Mouse (Mus musculus): Measurements from ENCODE around the gene Slc37a1. TPM values are rescaled to one million over a fixed set of nuclear protein-coding genes. Genes with fewer than 3 reads are reported as not detected.

Slc37a1 gene
- polyA plus RNA-seq, 1 experiment from 2014 or later: 2.4 TPM

GRCm38 (mm10) chr17:31280269-31280668 is 6.3 kb upstream of the Slc37a1 start:
- Histone ChIP-seq H3K4me3 (ENCODE audit: low read depth, low read length) (no peak overlapping the region), H3K9me3 (replicated peaks; ENCODE audit: control insufficient read depth, low read length) (no peaks in the 10 kb centered on the region), H3K27me3 (ENCODE audit: control insufficient read depth, insufficient read depth, low read depth, low read length) (no peaks in the 10 kb centered on the region), H3K36me3 (ENCODE audit: control insufficient read depth, insufficient read depth) (no peaks in the 10 kb centered on the region), H3K27ac (ENCODE audit: low read length) (no peak overlapping the region), H3K9ac (ENCODE audit: low read depth, low read length) (no peak overlapping the region), H3K4me1 (ENCODE audit: control insufficient read depth, low read depth, low read length) (no peaks in the 10 kb centered on the region; the same call in 1 of the 2 replicates), H3K4me2 (ENCODE audit: low read depth, low read length) (no peak overlapping the region)
- 15% methylated on average over 6 of the region's 6 CpGs for WGBS (ENCODE audit: insufficient replicate concordance)
- no peak for ATAC-seq (ENCODE audit: low read depth)

DNA sequence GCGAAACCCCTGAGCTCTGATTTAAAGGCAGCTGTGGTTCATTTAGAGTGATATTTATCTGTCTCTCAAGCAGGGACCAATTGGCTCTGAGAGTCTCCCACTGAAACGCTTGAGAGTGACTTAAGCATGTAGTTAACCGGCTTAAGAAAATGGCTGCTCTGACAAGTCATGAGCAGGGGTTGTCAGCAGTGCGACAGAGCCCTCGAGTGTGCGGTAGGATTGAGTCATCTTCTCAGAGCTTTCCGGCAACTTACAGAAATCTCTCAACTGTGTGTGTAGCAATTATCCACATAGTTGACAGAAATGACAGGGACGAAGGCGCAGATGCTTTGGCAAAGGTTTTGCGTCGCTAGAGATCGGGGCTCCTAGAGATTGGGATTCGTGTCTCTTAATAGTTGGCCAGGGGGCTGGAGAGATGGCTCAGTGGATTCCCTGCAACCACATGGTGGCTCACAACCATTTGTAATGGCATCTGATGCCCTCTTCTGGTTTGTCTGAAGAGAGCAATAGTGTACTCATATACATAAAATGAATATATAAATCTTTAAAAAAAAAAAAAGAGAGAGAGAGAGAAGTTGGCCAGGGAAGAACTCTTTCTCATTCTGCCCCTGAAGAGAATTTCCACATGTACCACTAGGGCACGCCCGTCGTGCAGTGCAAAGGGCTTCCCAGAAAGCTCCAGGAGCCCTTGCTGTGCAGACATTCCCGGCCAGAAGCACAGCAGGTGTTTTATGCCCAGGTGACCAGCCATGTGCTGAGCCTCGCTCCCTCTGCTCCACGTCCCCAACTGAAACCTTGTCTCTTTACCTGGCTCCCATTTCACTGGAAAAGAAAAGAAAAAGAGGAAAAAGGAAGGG is 4.5 kb upstream of the Slc37a1 start:
- H3K27ac ChIP-seq (ENCODE audit: low read length): no peak overlapping the region
- H3K4me3 ChIP-seq (ENCODE audit: low read depth, low read length): no peak overlapping the region
- no peaks in the 10 kb centered on the region for H3K36me3 ChIP-seq (ENCODE audit: control insufficient read depth, insufficient read depth)
- no peak for ATAC-seq (ENCODE audit: low read depth)
- H3K4me1 ChIP-seq (ENCODE audit: control insufficient read depth, low read depth, low read length): no peaks in the 10 kb centered on the region; the same call in 1 of the 2 replicates
- H3K27me3 ChIP-seq (ENCODE audit: control insufficient read depth, insufficient read depth, low read depth, low read length): no peaks in the 10 kb centered on the region
- no peak overlapping the region for H3K4me2 ChIP-seq (ENCODE audit: low read depth, low read length)
- H3K9ac ChIP-seq (ENCODE audit: low read depth, low read length): no peak overlapping the region
- no peaks in the 10 kb centered on the region for H3K9me3 ChIP-seq (replicated peaks; ENCODE audit: control insufficient read depth, low read length)
- WGBS (ENCODE audit: insufficient replicate concordance): 45% methylated on average over 19 of the region's 19 CpGs

DNA sequence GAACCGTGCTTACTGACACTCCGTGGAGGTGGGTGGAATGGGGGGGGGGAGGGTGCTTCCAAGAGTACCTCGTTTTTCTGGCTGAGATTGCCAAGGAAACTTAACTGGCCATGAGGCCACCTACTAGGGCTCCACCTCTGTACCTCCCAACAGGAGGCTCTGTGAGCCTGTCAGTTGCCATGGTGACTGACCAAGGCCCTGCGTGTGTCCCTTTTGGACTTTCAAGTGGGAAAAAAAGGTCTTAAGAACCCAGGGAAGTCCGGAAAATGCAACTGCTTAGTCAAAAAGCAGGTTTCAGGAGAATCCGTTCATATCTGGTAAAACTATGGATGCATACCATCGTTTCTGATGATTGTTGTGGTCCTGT is 3.9 kb upstream of the Slc37a1 start:
- no peak overlapping the region for H3K4me2 ChIP-seq (ENCODE audit: low read depth, low read length)
- no peak for ATAC-seq (ENCODE audit: low read depth)
- no peak overlapping the region for H3K9ac ChIP-seq (ENCODE audit: low read depth, low read length)
- no peaks in the 10 kb centered on the region for H3K36me3 ChIP-seq (ENCODE audit: control insufficient read depth, insufficient read depth)
- no peak overlapping the region for H3K4me3 ChIP-seq (ENCODE audit: low read depth, low read length)
- no peaks in the 10 kb centered on the region for H3K27me3 ChIP-seq (ENCODE audit: control insufficient read depth, insufficient read depth, low read depth, low read length)
- H3K4me1 ChIP-seq (ENCODE audit: control insufficient read depth, low read depth, low read length): no peaks in the 10 kb centered on the region
- WGBS (ENCODE audit: insufficient replicate concordance): 34% methylated on average over 7 of the region's 7 CpGs
- no peak overlapping the region for H3K27ac ChIP-seq (ENCODE audit: low read length)
- no peaks in the 10 kb centered on the region for H3K9me3 ChIP-seq (replicated peaks; ENCODE audit: control insufficient read depth, low read length)

DNA sequence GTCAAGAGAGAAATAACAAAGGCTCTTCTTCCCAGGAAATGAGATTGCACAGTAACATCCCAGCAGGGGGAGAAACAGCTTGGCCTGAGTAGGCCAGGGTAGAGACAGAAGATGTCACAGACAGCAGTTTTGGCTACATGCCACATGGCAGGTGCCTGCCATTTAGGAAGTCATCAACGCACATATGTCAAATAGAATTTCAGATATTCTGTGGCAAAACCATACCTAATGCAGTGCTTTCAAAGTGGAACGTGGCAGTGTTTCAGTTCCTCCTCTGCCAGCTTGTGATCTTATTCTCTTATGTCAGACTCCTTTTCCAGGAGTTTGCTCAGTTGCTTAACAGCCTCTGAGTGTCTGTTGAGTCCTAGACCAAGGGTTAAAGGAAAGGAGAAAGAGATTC is 725 bp upstream of the Slc37a1 start:
- H3K27ac ChIP-seq (ENCODE audit: low read length): no peak overlapping the region
- H3K36me3 ChIP-seq (ENCODE audit: control insufficient read depth, insufficient read depth): no peaks in the 10 kb centered on the region
- H3K4me1 ChIP-seq (ENCODE audit: control insufficient read depth, low read depth, low read length): no peaks in the 10 kb centered on the region
- H3K9ac ChIP-seq (ENCODE audit: low read depth, low read length): no peak overlapping the region
- H3K4me2 ChIP-seq (ENCODE audit: low read depth, low read length): no peak overlapping the region
- ATAC-seq (ENCODE audit: low read depth): no peak
- no peaks in the 10 kb centered on the region for H3K27me3 ChIP-seq (ENCODE audit: control insufficient read depth, insufficient read depth, low read depth, low read length)
- no peaks in the 10 kb centered on the region for H3K9me3 ChIP-seq (replicated peaks; ENCODE audit: control insufficient read depth, low read length)
- 43% methylated on average over 2 of the region's 2 CpGs for WGBS (ENCODE audit: insufficient replicate concordance)
- H3K4me3 ChIP-seq (ENCODE audit: low read depth, low read length): no peak overlapping the region

DNA sequence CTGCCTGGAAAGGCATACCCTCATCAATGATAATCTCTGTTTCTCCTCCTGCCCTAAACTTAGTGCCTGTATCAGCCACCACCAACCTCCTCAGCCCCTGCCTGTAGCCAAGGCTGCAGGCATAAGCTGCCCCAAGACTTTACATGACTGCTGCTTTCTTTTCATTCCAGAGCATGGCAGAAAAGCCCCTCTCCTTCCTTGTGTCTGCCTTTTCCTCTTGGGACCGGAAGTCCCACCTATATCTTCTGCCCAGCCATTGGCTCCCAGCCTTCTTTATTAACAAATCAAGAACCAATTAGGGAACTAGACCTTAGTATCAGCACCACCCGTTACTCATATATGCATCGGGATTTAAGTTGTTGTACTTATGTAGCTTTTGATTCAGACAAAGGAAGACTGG is 624 bp downstream of the Slc37a1 start:
- Histone ChIP-seq H3K27me3 (ENCODE audit: control insufficient read depth, insufficient read depth, low read depth, low read length) (no peaks in the 10 kb centered on the region), H3K9ac (ENCODE audit: low read depth, low read length) (no peak overlapping the region), H3K36me3 (ENCODE audit: control insufficient read depth, insufficient read depth) (no peaks in the 10 kb centered on the region), H3K27ac (ENCODE audit: low read length) (no peak overlapping the region), H3K9me3 (replicated peaks; ENCODE audit: control insufficient read depth, low read length) (no peaks in the 10 kb centered on the region), H3K4me1 (ENCODE audit: control insufficient read depth, low read depth, low read length) (no peaks in the 10 kb centered on the region), H3K4me3 (ENCODE audit: low read depth, low read length) (no peak overlapping the region), H3K4me2 (ENCODE audit: low read depth, low read length) (no peak overlapping the region)
- 60% methylated on average over 3 of the region's 3 CpGs for WGBS (ENCODE audit: insufficient replicate concordance)
- ATAC-seq (ENCODE audit: low read depth): no peak

DNA sequence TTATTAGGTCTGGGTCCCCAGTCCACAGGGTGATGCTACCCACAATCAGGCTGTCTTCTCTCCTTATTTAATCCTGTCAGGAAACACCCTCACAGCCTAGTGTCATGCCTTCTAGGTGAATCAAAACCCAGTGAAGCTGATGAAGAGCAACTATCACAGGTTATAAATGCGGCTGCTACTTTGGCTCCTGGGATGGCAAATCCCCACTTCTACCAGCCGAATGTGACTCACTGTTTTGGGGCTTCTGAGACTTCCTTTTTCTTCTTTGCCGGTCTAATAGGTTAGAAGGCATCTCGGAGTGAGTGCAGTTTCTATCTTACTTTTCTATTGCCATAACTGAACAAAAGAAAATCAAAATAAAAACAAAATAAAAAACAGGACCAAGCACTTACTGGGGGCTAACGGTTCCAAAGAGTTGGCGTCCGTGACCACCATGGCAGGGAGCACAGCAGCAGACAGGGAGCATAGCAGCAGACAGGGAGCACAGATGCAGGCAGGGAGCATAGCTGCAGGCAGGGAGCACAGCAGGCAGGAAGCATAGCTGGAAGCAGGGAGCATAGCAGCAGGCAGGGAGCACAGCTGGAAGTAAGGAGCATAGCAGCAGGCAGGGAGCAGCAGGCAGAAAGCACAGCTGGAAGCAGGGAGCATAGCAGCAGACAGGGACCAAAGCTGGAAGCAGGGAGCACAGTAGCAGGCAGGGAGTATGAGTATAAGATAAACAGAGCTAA is 2.6 kb downstream of the Slc37a1 start:
- Histone ChIP-seq H3K9ac (ENCODE audit: low read depth, low read length) (no peak overlapping the region), H3K4me3 (ENCODE audit: low read depth, low read length) (no peak overlapping the region), H3K36me3 (ENCODE audit: control insufficient read depth, insufficient read depth) (no peaks in the 10 kb centered on the region), H3K27ac (ENCODE audit: low read length) (no peak overlapping the region), H3K4me2 (ENCODE audit: low read depth, low read length) (no peak overlapping the region), H3K4me1 (ENCODE audit: control insufficient read depth, low read depth, low read length) (no peaks in the 10 kb centered on the region), H3K27me3 (ENCODE audit: control insufficient read depth, insufficient read depth, low read depth, low read length) (no peaks in the 10 kb centered on the region), H3K9me3 (replicated peaks; ENCODE audit: control insufficient read depth, low read length) (no peaks in the 10 kb centered on the region)
- no peak for ATAC-seq (ENCODE audit: low read depth)
- 26% methylated on average over 7 of the region's 7 CpGs for WGBS (ENCODE audit: insufficient replicate concordance)

GRCm38 (mm10) chr17:31290311-31290710 is 3.7 kb downstream of the Slc37a1 start:
- no peaks in the 10 kb centered on the region for H3K9me3 ChIP-seq (replicated peaks; ENCODE audit: control insufficient read depth, low read length)
- no peak overlapping the region for H3K9ac ChIP-seq (ENCODE audit: low read depth, low read length)
- H3K4me2 ChIP-seq (ENCODE audit: low read depth, low read length): no peak overlapping the region
- no peak overlapping the region for H3K27ac ChIP-seq (ENCODE audit: low read length)
- no peak for ATAC-seq (ENCODE audit: low read depth)
- H3K4me3 ChIP-seq (ENCODE audit: low read depth, low read length): no peak overlapping the region
- no peaks in the 10 kb centered on the region for H3K27me3 ChIP-seq (ENCODE audit: control insufficient read depth, insufficient read depth, low read depth, low read length)
- peaks cover under 1% of the 10 kb centered on the region for H3K4me1 ChIP-seq (ENCODE audit: control insufficient read depth, low read depth, low read length)
- no peaks in the 10 kb centered on the region for H3K36me3 ChIP-seq (ENCODE audit: control insufficient read depth, insufficient read depth)

- no peaks in the 10 kb centered on the region for H3K27me3 ChIP-seq (ENCODE audit: control insufficient read depth, insufficient read depth, low read depth, low read length)
- H3K9me3 ChIP-seq (replicated peaks; ENCODE audit: control insufficient read depth, low read length): no peaks in the 10 kb centered on the region
- 32% methylated on average over 6 of the region's 6 CpGs for WGBS (ENCODE audit: insufficient replicate concordance)
- H3K9ac ChIP-seq (ENCODE audit: low read depth, low read length): no peak overlapping the region
- no peak overlapping the region for H3K4me3 ChIP-seq (ENCODE audit: low read depth, low read length)
- peak overlapping the region; percentile 63 for H3K27ac ChIP-seq (ENCODE audit: low read length)
- peaks cover 4% of the 10 kb centered on the region for H3K4me1 ChIP-seq (ENCODE audit: control insufficient read depth, low read depth, low read length)
- H3K4me2 ChIP-seq (ENCODE audit: low read depth, low read length): no peak overlapping the region
- peak; percentile 45; the same call in 1 of the 2 replicates for ATAC-seq (ENCODE audit: low read depth)
- no peaks in the 10 kb centered on the region for H3K36me3 ChIP-seq (ENCODE audit: control insufficient read depth, insufficient read depth)
These were observed 4.3 kb downstream of the Slc37a1 start for GRCm38 (mm10) chr17:31290859-31291258.
